Mouse (Mus musculus) spleen, adult 2 months (tissue): ENCODE data around the gene Porcn.

Source experiments
- CTCF ChIP-seq: fragments of 200-500 bp; IDR thresholded peaks from 2 replicates; pipeline ENCODE4 v1.5.1; 2011; ENCODE audit warnings: mild to moderate bottlenecking, inconsistent platforms; ENCODE audit not compliant: insufficient read depth, insufficient read length, insufficient replicate concordance; ENCODE audit errors: extremely low read depth
- POLR2A ChIP-seq: fragments of 200-500 bp; IDR thresholded peaks from 2 replicates; pipeline ENCODE4 v1.6.1; 2011; ENCODE audit warnings: low read depth, low read length, inconsistent platforms

DNA sequence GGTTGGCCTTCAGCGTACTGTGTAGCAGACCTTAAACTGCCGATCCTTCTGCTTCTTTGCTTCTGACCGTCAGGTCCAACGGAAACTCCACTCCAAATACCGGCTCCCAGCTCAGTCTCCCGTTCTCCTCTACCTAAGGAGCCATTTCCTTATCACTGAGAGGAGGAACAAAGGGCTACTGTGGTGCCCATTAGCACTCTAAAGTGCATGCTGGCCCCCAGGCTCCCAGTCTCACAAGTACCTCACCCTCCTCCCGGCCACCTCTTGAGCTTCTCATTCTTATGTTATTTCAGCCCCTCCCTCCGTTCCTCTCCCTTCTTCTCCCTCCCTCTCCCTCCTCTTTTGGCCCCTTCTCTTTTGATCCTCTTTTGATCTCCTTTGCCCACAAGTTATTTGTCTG, 13.3 kb upstream of the Porcn start:
- TF ChIP-seq CTCF (no peak), POLR2A (no peak)
